Mouse (Mus musculus): Measurements from ENCODE around the gene Actr5. TPM values are rescaled to one million over a fixed set of nuclear protein-coding genes. Genes with fewer than 3 reads are reported as not detected.

Gene Actr5
- polyA plus RNA-seq, 1 experiment from 2014 or later, result 10.5 TPM

DNA sequence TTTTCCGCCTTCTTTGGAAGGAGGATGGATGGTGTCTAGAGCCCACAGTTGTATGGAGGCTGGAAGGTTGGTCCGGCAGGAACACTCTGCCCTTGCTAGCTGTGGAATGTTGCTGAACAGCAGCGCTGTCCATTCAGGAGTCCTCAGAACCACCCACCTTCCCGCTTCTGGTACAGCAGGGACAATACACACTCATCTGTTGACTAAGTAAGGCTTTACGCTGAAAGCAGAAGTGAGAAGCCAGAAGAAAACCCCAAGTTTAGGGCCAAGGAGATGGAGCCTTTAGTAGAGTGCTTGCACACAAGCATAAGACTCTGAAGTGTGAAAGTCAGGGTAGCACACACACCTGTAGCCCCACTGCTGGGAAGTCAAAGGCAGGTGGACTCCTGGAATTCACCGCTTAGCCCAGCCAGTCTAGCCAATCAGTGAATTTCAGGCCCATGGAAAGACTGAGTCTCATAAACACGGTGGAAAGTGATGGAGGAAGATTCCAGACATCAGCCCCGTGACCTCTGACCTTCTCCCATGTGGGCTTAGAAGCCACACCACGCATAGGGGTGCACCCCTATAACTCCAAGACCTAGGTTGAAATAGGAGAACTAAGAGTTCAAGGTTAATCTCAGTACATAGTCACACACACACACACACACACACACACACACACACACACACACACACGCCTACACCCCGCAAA is 57.8 kb downstream of the Actr5 start:
- no peak overlapping the region for H3K4me3 ChIP-seq (ENCODE audit: low read depth, low read length)
- no peak overlapping the region for H3K27ac ChIP-seq (ENCODE audit: low read length)
- no peaks in the 10 kb centered on the region for H3K36me3 ChIP-seq (ENCODE audit: control insufficient read depth, insufficient read depth, low read length)
- H3K9ac ChIP-seq (replicated peaks; ENCODE audit: low read depth, low read length), result no peak overlapping the region
- H3K4me1 ChIP-seq (ENCODE audit: control insufficient read depth, insufficient read depth, low read length), result no peaks in the 10 kb centered on the region
- H3K27me3 ChIP-seq (ENCODE audit: control insufficient read depth, insufficient read depth, low read length), result no peaks in the 10 kb centered on the region
- H3K4me2 ChIP-seq (replicated peaks; ENCODE audit: low read depth, low read length), result no peak overlapping the region
- 53% methylated on average over 11 of the region's 11 CpGs for WGBS
- H3K9me3 ChIP-seq (ENCODE audit: control insufficient read depth, low read depth, low read length), result no peaks in the 10 kb centered on the region
- no peak for ATAC-seq (ENCODE audit: insufficient number of reproducible peaks, insufficient read depth, low FRiP score, low read depth)

GRCm38 (mm10) chr2:158683038-158683413 is 58.3 kb downstream of the Actr5 start:
- Histone ChIP-seq H3K9ac (replicated peaks; ENCODE audit: low read depth, low read length) (no peak overlapping the region), H3K27ac (ENCODE audit: low read length) (no peak overlapping the region), H3K4me1 (ENCODE audit: control insufficient read depth, insufficient read depth, low read length) (no peaks in the 10 kb centered on the region), H3K9me3 (ENCODE audit: control insufficient read depth, low read depth, low read length) (no peaks in the 10 kb centered on the region), H3K4me2 (replicated peaks; ENCODE audit: low read depth, low read length) (no peak overlapping the region), H3K36me3 (ENCODE audit: control insufficient read depth, insufficient read depth, low read length) (no peaks in the 10 kb centered on the region), H3K4me3 (ENCODE audit: low read depth, low read length) (no peak overlapping the region), H3K27me3 (ENCODE audit: control insufficient read depth, insufficient read depth, low read length) (no peaks in the 10 kb centered on the region)
- WGBS, result 23% methylated on average over 4 of the region's 4 CpGs
- no peak for ATAC-seq (ENCODE audit: insufficient number of reproducible peaks, insufficient read depth, low FRiP score, low read depth)

- no peaks in the 10 kb centered on the region for H3K4me1 ChIP-seq (ENCODE audit: control insufficient read depth, insufficient read depth, low read length)
- H3K4me3 ChIP-seq (ENCODE audit: low read depth, low read length), result no peak overlapping the region
- H3K4me2 ChIP-seq (replicated peaks; ENCODE audit: low read depth, low read length), result no peak overlapping the region
- H3K27me3 ChIP-seq (ENCODE audit: control insufficient read depth, insufficient read depth, low read length), result no peaks in the 10 kb centered on the region
- no peaks in the 10 kb centered on the region for H3K36me3 ChIP-seq (ENCODE audit: control insufficient read depth, insufficient read depth, low read length)
- no peak overlapping the region for H3K9ac ChIP-seq (replicated peaks; ENCODE audit: low read depth, low read length)
- no peak overlapping the region for H3K27ac ChIP-seq (ENCODE audit: low read length)
- no peak for ATAC-seq (ENCODE audit: insufficient number of reproducible peaks, insufficient read depth, low FRiP score, low read depth)
- WGBS, result 61% methylated on average over 9 of the region's 9 CpGs
- H3K9me3 ChIP-seq (ENCODE audit: control insufficient read depth, low read depth, low read length), result no peaks in the 10 kb centered on the region
Observed at GRCm38 (mm10) chr2:158684247-158684843, 59.7 kb downstream of the Actr5 start.

DNA sequence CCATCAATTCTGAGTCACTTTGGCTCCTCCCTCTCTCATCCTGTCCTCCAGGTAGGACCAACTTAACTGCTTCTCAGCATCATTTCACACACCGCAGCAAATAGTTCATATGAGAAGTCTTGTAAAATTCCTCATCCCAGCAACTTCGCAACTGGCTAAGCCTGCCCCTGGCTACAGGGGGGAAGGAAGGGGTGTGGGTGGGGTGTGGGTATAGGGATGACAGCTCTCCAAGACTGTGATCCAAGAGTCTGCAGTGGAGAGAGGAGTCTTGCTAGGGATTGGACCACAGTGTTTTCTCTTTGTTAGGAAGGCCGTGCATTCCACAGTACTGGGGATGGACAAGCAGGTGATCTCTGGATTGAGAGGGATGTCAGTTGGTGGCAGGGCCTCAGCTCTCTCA is 60.2 kb downstream of the Actr5 start:
- no peak overlapping the region for H3K4me2 ChIP-seq (replicated peaks; ENCODE audit: low read depth, low read length)
- H3K27ac ChIP-seq (ENCODE audit: low read length), result no peak overlapping the region
- 74% methylated on average over 3 of the region's 3 CpGs for WGBS

GRCm38 (mm10) chr2:158686394-158686793 is 61.7 kb downstream of the Actr5 start:
- Histone ChIP-seq H3K9me3 (ENCODE audit: control insufficient read depth, low read depth, low read length) (no peaks in the 10 kb centered on the region), H3K4me2 (replicated peaks; ENCODE audit: low read depth, low read length) (no peak overlapping the region), H3K9ac (replicated peaks; ENCODE audit: low read depth, low read length) (no peak overlapping the region), H3K27ac (ENCODE audit: low read length) (no peak overlapping the region), H3K27me3 (ENCODE audit: control insufficient read depth, insufficient read depth, low read length) (no peaks in the 10 kb centered on the region), H3K4me3 (ENCODE audit: low read depth, low read length) (no peak overlapping the region), H3K4me1 (ENCODE audit: control insufficient read depth, insufficient read depth, low read length) (no peaks in the 10 kb centered on the region), H3K36me3 (ENCODE audit: control insufficient read depth, insufficient read depth, low read length) (no peaks in the 10 kb centered on the region)
- 29% methylated on average over 2 of the region's 2 CpGs for WGBS
- no peak for ATAC-seq (ENCODE audit: insufficient number of reproducible peaks, insufficient read depth, low FRiP score, low read depth)

More for the DNA sequence above, 60.2 kb downstream of the Actr5 start:
- ATAC-seq (ENCODE audit: insufficient number of reproducible peaks, insufficient read depth, low FRiP score, low read depth), result no peak
- Histone ChIP-seq H3K36me3 (ENCODE audit: control insufficient read depth, insufficient read depth, low read length) (no peaks in the 10 kb centered on the region), H3K9me3 (ENCODE audit: control insufficient read depth, low read depth, low read length) (no peaks in the 10 kb centered on the region), H3K4me3 (ENCODE audit: low read depth, low read length) (no peak overlapping the region), H3K27me3 (ENCODE audit: control insufficient read depth, insufficient read depth, low read length) (no peaks in the 10 kb centered on the region), H3K9ac (replicated peaks; ENCODE audit: low read depth, low read length) (no peak overlapping the region), H3K4me1 (ENCODE audit: control insufficient read depth, insufficient read depth, low read length) (no peaks in the 10 kb centered on the region)

- no peak overlapping the region for H3K9ac ChIP-seq (replicated peaks; ENCODE audit: low read depth, low read length)
- H3K9me3 ChIP-seq (ENCODE audit: control insufficient read depth, low read depth, low read length), result no peaks in the 10 kb centered on the region
- no peak overlapping the region for H3K4me3 ChIP-seq (ENCODE audit: low read depth, low read length)
- no peak overlapping the region; the same call in 1 of the 2 replicates for H3K27ac ChIP-seq (ENCODE audit: low read length)
- H3K27me3 ChIP-seq (ENCODE audit: control insufficient read depth, insufficient read depth, low read length), result no peaks in the 10 kb centered on the region
- no peak for ATAC-seq (ENCODE audit: insufficient number of reproducible peaks, insufficient read depth, low FRiP score, low read depth)
- H3K36me3 ChIP-seq (ENCODE audit: control insufficient read depth, insufficient read depth, low read length), result no peaks in the 10 kb centered on the region
- no peaks in the 10 kb centered on the region for H3K4me1 ChIP-seq (ENCODE audit: control insufficient read depth, insufficient read depth, low read length)
- H3K4me2 ChIP-seq (replicated peaks; ENCODE audit: low read depth, low read length), result peak overlapping the region; percentile 29
- WGBS, result 45% methylated on average over 25 of the region's 25 CpGs
Observed at GRCm38 (mm10) chr2:158687804-158688241, 63.1 kb downstream of the Actr5 start.

MicroRNA genes within 50 kb of the gene (microRNA counts, 519-probe panel; counts per million panel counts)
- microRNA mmu-miR-3474, result not detected

Small RNA genes lying within 50 kb of the gene (microRNA-seq; reads per million reads assigned to microRNA genes)
- 1.6 reads per million for gene Mir3474

Other genes with a start within 250 kb of the Actr5 start
- gene Snhg11, start 249.2 kb upstream of the Actr5 start, polyA plus RNA-seq (2014; fragmentation: Nextera tagmentation; extraction: Ambion mirVana), result 6.5 and 10.0 TPM in 2 replicates
- gene Ralgapb, start 215.0 kb upstream of the Actr5 start, polyA plus RNA-seq (2014; fragmentation: Nextera tagmentation; extraction: Ambion mirVana), result 26.8 and 26.9 TPM in 2 replicates
- gene Adig, start 122.3 kb upstream of the Actr5 start, polyA plus RNA-seq (2014; fragmentation: Nextera tagmentation; extraction: Ambion mirVana), result 0.77 and 1.2 TPM in 2 replicates
- gene Arhgap40, start 112.1 kb upstream of the Actr5 start, polyA plus RNA-seq (2014; fragmentation: Nextera tagmentation; extraction: Ambion mirVana), result 1.4 and 1.7 TPM in 2 replicates
- not detected in 2 replicates for gene Slc32a1, start 14.1 kb upstream of the Actr5 start, polyA plus RNA-seq (2014; fragmentation: Nextera tagmentation; extraction: Ambion mirVana)
- gene Ppp1r16b, start 40.5 kb downstream of the Actr5 start, polyA plus RNA-seq (2014; fragmentation: Nextera tagmentation; extraction: Ambion mirVana), result 4.9 and 6.0 TPM in 2 replicates
- gene Fam83d, start 143.2 kb downstream of the Actr5 start, polyA plus RNA-seq (2014; fragmentation: Nextera tagmentation; extraction: Ambion mirVana), result 46.3 and 50.4 TPM in 2 replicates
- 16.0 and 16.4 TPM in 2 replicates for gene Dhx35, start 169.9 kb downstream of the Actr5 start, polyA plus RNA-seq (2014; fragmentation: Nextera tagmentation; extraction: Ambion mirVana)

Measured in stomach, embryonic 14.5 days (tissue).